Mouse (Mus musculus): ENCODE results near the gene Syk. TPM values are rescaled to one million over a fixed set of nuclear protein-coding genes. Genes with fewer than 3 reads are reported as not detected.

Gene Syk
- polyA plus RNA-seq, 1 experiment from 2014 or later = 1.9 TPM

GRCm38 (mm10) chr13:52682107-52682506, 99.1 kb downstream of the Syk start:
- DNase-seq (peak; percentile 23), ATAC-seq (ENCODE audit: low FRiP score, low TSS enrichment) (no peak)
- Histone ChIP-seq H3K27me3 (ENCODE audit: control insufficient read depth, insufficient read depth, low read length) (no peaks in the 10 kb centered on the region), H3K36me3 (ENCODE audit: control insufficient read depth, insufficient read depth, low read length) (no peaks in the 10 kb centered on the region), H3K9ac (replicated peaks; ENCODE audit: low read length) (no peak overlapping the region), H3K4me2 (ENCODE audit: low read length) (no peak overlapping the region), H3K9me3 (ENCODE audit: control insufficient read depth, low read length) (no peaks in the 10 kb centered on the region; the same call in 1 of the 2 replicates), H3K4me3 (replicated peaks; ENCODE audit: low read depth, low read length) (no peak overlapping the region), H3K27ac (replicated peaks; ENCODE audit: low read depth, low read length) (no peak overlapping the region), H3K4me1 (ENCODE audit: control insufficient read depth, insufficient read depth, low read length) (peaks cover 12% of the 10 kb centered on the region)
- 11% methylated on average over 5 of the region's 5 CpGs for WGBS

- DNase-seq (no peak), ATAC-seq (ENCODE audit: low FRiP score, low TSS enrichment) (no peak)
- Histone ChIP-seq H3K4me3 (replicated peaks; ENCODE audit: low read depth, low read length) (no peak overlapping the region), H3K4me1 (ENCODE audit: control insufficient read depth, insufficient read depth, low read length) (no peaks in the 10 kb centered on the region), H3K4me2 (ENCODE audit: low read length) (no peak overlapping the region), H3K27ac (replicated peaks; ENCODE audit: low read depth, low read length) (no peak overlapping the region), H3K9ac (replicated peaks; ENCODE audit: low read length) (no peak overlapping the region), H3K27me3 (ENCODE audit: control insufficient read depth, insufficient read depth, low read length) (no peaks in the 10 kb centered on the region), H3K36me3 (ENCODE audit: control insufficient read depth, insufficient read depth, low read length) (no peaks in the 10 kb centered on the region), H3K9me3 (ENCODE audit: control insufficient read depth, low read length) (no peaks in the 10 kb centered on the region)
- 94% methylated on average over 13 of the region's 13 CpGs for WGBS
Observed at GRCm38 (mm10) chr13:52690425-52690824, 107.5 kb downstream of the Syk start.

GRCm38 (mm10) chr13:52692311-52692710, 109.3 kb downstream of the Syk start:
- no peak overlapping the region for H3K27ac ChIP-seq (replicated peaks; ENCODE audit: low read depth, low read length)
- H3K27me3 ChIP-seq (ENCODE audit: control insufficient read depth, insufficient read depth, low read length) = no peaks in the 10 kb centered on the region
- H3K36me3 ChIP-seq (ENCODE audit: control insufficient read depth, insufficient read depth, low read length) = no peaks in the 10 kb centered on the region
- H3K9ac ChIP-seq (replicated peaks; ENCODE audit: low read length) = no peak overlapping the region
- DNase-seq (no peak), ATAC-seq (ENCODE audit: low FRiP score, low TSS enrichment) (no peak)
- H3K4me2 ChIP-seq (ENCODE audit: low read length) = no peak overlapping the region
- no peak overlapping the region for H3K4me3 ChIP-seq (replicated peaks; ENCODE audit: low read depth, low read length)
- H3K9me3 ChIP-seq (ENCODE audit: control insufficient read depth, low read length) = no peaks in the 10 kb centered on the region
- 88% methylated on average over 6 of the region's 6 CpGs for WGBS
- no peaks in the 10 kb centered on the region for H3K4me1 ChIP-seq (ENCODE audit: control insufficient read depth, insufficient read depth, low read length)

- DNase-seq (no peak), ATAC-seq (ENCODE audit: low FRiP score, low TSS enrichment) (no peak)
- H3K4me2 ChIP-seq (ENCODE audit: low read length) = no peak overlapping the region
- no peak overlapping the region for H3K4me3 ChIP-seq (replicated peaks; ENCODE audit: low read depth, low read length)
- no peaks in the 10 kb centered on the region for H3K9me3 ChIP-seq (ENCODE audit: control insufficient read depth, low read length)
- H3K36me3 ChIP-seq (ENCODE audit: control insufficient read depth, insufficient read depth, low read length) = no peaks in the 10 kb centered on the region
- no peak overlapping the region for H3K9ac ChIP-seq (replicated peaks; ENCODE audit: low read length)
- no peak overlapping the region for H3K27ac ChIP-seq (replicated peaks; ENCODE audit: low read depth, low read length)
- no peaks in the 10 kb centered on the region for H3K4me1 ChIP-seq (ENCODE audit: control insufficient read depth, insufficient read depth, low read length)
- no peaks in the 10 kb centered on the region for H3K27me3 ChIP-seq (ENCODE audit: control insufficient read depth, insufficient read depth, low read length)
- WGBS = 84% methylated on average over 6 of the region's 6 CpGs
Observed at GRCm38 (mm10) chr13:52694857-52695256, 111.9 kb downstream of the Syk start.

Other genes with a start within 250 kb of the Syk start
- gene Diras2, start 51.9 kb upstream of the Syk start, polyA plus RNA-seq (2014; fragmentation: Nextera tagmentation; extraction: Ambion mirVana) = 3.9 and 5.7 TPM in 2 replicates

Data from midbrain, embryonic 14.5 days (tissue).